Mouse (Mus musculus): ENCODE results near the gene Eif2b4.

Gene Eif2b4

GRCm38 (mm10) chr5:31199321-31199892 is 6.2 kb upstream of the Eif2b4 start:
- no peak for DNase-seq

DNA sequence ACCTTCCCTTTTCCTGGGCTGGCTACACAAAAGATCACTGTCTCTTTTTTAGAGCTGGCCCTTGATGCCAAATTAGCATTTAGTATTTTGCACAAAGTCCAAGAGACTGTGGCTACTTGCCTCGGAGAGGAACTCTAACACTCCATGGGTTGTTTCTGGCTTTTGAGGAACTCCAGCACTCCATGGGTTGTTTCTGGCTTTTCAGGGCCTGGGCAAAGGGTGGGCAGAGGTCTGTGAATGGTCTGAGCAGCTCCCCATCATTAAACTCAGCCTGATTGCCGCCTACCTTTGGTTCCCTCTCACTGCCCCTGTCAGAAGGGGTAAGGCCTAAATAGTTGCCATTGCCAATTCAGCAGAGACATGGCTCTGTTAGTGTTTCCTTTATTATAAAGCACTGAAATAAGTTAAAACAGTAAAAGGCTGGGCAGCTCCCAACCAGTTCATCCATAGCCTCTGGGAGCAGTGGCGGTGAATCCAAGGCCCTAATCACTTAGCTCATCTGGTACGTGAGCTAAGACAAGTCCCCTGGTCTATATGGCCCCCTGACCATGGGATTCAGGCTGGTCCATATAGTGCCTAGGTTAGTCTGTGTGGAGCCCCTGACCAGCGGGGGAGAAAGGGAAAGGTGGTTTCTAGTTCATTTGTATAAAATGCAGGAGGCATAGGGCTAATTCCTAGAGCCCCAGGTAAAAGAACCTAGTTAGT is 5.5 kb upstream of the Eif2b4 start:
- no peak for DNase-seq

- no peak for DNase-seq
These were observed 4.9 kb upstream of the Eif2b4 start for GRCm38 (mm10) chr5:31198170-31198569.

- no peak for DNase-seq
These were observed 3.8 kb upstream of the Eif2b4 start for GRCm38 (mm10) chr5:31197072-31197471.

DNA sequence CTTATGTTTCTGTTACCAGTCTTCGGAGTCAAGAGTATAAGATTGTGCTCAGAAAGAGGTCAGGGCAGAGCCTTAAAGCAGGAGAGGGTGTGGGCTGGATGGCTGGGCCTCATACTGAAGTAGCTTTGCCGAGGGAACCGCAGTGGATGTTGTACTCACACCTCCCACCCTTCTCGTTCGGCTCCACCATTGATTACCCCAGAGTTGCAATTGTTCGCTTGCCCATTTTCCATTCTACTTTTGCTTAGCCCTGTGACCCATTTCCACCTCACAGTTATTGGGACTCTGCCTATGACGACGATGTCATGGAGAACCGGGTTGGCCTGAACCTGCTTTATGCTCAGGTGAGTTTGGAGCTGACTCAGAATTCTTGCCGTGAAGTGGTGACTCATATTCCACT is 3.0 kb upstream of the Eif2b4 start:
- DNase-seq = no peak

- DNase-seq = peak; percentile 55
These were observed 2.4 kb upstream of the Eif2b4 start for GRCm38 (mm10) chr5:31195671-31196070.

- no peak for DNase-seq
These were observed 1.6 kb upstream of the Eif2b4 start for GRCm38 (mm10) chr5:31194486-31195485.

GRCm38 (mm10) chr5:31193631-31194281 is 526 bp upstream of the Eif2b4 start:
- no peak for DNase-seq

DNA sequence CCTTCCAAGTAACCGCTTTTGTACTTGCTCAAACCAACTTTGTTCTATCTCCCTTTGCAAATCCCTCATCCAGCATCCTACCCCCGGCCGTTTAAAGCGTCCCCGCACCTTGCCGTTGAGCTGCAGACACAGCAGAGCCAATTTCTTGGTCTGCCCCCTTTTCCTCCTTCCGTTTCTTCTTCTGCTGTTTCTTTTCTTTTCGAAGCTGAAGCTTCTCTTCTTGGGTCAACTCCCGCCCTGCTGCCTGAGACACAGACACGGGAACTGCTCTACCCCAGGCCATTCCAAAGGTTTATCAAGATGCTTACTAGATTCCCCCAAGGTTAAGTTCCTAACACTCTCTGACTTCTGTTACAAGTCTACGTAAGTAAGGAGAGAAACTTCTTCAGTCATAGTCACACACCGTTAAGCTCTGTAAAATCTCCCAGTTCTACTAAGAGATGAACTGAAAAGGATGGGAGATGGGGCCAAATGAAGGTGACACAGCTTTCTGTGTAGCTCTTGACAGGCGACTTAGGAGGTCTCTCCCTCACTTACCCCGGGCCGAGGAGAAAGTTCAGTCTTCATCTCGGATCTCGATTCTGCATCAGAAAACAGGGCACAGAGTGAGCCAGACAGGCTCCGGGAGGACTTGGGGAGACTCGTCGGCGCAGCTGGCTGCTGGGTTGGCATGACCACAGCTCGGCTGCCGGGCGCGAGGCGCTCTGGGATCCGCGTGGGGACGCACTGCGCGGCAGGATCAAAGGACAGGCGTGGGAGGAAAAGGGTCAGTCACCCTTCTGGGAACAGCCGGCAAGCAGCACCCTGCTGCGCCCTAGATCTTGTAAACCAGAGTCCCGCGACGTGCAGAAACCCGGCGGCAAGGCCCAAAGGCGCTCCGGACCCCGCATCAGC is 938 bp downstream of the Eif2b4 start:
- no peak for DNase-seq

DNA sequence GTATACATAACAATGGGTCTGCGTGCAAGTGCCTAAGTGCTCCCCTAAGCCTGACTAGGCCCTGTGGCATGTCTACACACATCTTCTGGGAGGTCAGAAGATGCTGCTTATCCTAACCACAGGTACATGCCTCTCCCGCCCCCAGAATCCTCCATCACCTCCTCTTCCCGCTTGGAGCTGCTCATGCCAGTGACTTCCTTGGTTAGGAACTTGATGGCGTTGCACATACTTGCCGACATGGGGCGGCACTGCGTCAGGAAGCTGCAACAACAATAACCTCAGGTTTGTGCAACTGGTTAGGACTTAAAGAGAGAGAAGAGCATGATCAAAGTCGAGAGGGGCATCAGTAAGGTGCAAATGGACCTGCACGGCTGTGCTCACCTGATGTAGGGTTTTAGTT is 3.0 kb downstream of the Eif2b4 start:
- DNase-seq = no peak

GRCm38 (mm10) chr5:31188223-31188840 is 4.9 kb downstream of the Eif2b4 start:
- DNase-seq = no peak

GRCm38 (mm10) chr5:31183678-31184077 is 9.6 kb downstream of the Eif2b4 start:
- DNase-seq = no peak

GRCm38 (mm10) chr5:31181183-31181770 is 12.0 kb downstream of the Eif2b4 start:
- no peak for DNase-seq

DNA sequence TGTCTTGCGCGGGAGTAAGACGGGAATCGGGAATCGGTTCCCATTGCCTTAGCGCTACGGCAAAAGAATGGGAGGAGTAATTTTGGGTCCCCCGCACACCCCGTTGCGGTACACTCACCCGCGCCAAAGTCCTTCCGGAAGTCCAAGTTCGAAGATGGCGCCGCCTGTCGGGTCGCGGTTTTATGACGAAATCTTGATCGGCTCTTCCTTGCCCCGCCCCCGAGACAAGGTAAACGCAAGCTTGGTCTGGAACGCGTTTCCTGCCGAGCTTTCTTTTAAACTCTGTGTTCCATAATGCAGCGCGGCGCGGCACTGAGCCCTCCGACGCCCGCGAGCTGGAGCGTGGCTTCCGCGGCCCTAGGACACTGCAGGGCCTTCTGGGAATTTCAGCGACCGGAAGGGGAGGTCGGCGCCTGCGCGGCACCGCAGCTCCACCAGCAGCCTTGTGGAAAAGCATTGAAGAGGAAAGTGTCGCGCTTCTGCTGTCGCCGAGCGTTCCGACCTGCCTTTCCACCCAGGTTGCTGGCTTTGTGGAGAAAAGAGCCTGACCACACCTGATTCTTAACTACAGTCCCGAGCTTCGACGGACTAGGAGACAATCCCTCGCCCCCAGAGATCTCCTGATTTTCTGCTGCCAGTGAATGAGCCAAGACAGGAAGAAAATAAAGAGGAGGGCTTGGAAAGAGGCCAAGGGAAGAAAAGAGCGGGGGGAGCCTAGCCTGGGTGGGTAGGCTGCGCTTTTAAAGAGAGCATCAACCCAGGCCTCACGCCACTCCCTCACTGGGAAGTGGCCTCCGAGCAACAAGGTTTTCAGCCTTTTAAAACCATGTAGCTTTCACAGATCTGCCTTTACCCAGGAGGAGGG is 13.2 kb downstream of the Eif2b4 start, which contains the start of the genes Gm29609 and Gtf3c2:
Gene Gm29609, minus strand, starts transcription at position 146 of the 865 bp plus-strand sequence.
Gene Gtf3c2, minus strand, starts transcription at position 379 of the 865 bp plus-strand sequence.
- DNase-seq = peak; percentile 98

DNA sequence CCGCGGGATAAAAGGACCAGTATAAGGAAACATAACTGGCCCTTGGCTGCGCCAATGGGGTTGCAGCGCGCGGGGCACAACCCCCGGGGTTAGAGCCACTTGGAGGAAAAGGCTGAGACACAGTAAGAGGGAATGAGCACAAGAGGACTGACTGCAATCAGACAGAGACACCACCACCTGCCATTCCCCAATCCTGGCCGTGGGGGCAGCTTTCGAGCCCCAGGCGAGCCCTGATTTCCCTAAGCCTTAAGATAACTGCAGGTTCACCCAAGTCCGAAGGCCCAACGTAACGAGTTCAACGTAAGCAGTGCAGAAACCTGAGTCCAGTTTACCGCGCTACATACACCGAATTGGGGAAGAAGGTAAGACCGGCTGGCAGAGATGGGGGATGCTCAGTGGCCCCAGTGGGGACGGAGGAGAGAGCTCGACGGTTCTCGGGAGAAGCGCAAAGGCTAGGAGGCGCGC is 13.9 kb downstream of the Eif2b4 start:
- no peak for DNase-seq

- no peak for DNase-seq
These were observed 24.6 kb downstream of the Eif2b4 start for GRCm38 (mm10) chr5:31168630-31169029.

DNA sequence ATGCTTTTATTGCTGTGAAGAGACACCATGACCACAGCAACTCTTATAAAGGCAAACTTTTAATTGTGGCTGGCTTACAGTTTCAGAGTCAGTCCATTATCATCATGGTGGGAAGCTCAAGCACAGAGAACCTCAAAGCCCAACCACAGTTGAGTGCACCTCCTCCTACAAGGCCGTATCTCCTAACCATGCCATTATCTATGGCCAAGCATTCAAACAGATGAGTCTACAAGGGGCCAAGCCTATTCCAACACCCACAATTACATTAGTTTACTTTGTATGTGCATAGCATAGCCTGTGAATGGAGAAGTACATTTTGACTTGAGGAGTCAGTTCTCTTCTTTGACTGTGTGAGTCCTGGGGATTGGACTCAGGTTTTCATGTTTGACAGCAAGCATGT is 28.4 kb downstream of the Eif2b4 start:
- no peak for DNase-seq

DNA sequence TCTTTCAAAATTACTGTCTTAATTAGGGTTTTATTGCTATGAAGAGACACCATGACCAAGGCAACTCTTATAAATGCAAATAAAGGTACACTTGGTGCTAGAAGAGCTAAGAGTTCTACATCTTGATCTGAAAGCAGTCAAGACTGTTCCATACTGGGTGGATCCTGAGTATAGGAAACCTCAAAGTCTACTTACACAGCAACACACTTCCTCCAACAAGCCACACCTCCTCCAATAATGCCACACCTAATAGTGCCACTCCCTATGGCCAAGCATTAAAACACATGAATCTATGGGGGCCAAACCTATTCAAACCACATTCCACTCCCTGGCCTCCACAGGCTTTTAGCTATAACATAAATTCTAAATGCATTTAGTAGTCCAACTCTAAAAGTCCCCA is 30.8 kb downstream of the Eif2b4 start:
- DNase-seq = no peak

DNA sequence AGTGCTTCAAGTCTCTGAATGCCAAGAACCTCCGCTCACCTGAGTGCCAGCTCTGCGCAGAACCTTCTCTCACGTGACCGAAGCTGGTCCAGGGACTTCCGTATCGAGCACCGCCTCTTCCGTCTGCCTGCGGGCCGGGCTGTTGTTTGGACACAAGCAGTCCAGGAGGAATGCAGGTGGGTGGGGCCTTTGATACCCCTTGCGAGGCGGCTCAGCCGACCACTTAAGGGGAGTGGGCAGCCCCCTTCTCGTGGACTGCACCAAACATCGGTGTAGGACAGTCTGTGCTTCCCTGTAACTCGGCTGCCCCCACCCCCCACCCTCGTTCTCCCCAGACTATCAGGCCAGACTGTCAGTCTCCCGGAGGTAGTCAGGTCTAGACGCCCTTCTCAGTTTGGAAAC is 39.1 kb downstream of the Eif2b4 start, which contains the start of gene Mpv17:
Gene Mpv17, minus strand, starts transcription at position 100 of the 402 bp plus-strand sequence.
- DNase-seq = peak; percentile 87

Measured in layer of hippocampus, adult 9-11 months (tissue).